Mouse (Mus musculus) ES-Bruce4 (cell line): ENCODE measurements around the gene Pcna.

Experiments used
- CTCF ChIP-seq: IDR thresholded peaks from one replicate; pipeline ENCODE4 v1.8.1; 2011; ENCODE audit warnings: low read depth, low read length
- EP300 ChIP-seq: IDR thresholded peaks from 2 replicates; pipeline ENCODE4 v1.6.1; 2011; ENCODE audit warnings: low read depth, low read length; ENCODE audit not compliant: insufficient read depth

DNA sequence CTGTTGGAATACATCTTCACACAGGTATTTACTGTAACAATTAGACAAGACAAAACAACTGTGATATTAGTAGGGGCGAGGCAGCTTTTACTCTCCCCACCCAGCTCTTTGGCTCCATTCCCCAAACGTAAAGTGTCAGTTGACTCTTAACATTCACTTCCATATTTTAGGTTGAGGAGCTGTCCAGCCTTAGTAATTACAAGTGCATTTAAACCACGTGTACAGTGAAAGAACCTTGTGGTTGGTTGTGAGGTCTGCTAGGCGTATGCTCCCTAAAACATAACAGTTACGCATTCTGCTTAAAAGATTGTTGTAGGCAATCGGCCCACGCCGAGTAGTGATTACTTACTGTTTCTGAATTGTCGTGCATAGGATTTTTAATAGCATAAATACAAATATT lies 12.1 kb upstream of the Pcna start:
- no peak for TF ChIP-seq EP300
- TF ChIP-seq CTCF = no peak
